Mouse (Mus musculus) hindbrain, embryonic 15.5 days (tissue): ENCODE measurements at regions not wholly inside any gene's neighbourhood (a gene's known extent, or its start where the extent isn't known, plus 50 kb on each side); places are given as distances from the start of the nearest gene placed in this dataset.
"Not testable (repeated sequence)": the region's sequence is repeated elsewhere in the genome, so short reads cannot be mapped to it uniquely, and the experiment has no call there.

ENCODE experiments used
- ATAC-seq: fragments of 200-750 bp; cut with Nextera tagmentation; 2 replicates; pipeline ENCODE4 v1.8.0; 2017; ENCODE audit warnings: low read depth, moderate number of reproducible peaks, moderate TSS enrichment; ENCODE audit not compliant: low FRiP score
- H3K27ac ChIP-seq: fragments of 300-500 bp; sonication (generic); replicated peaks from 2 replicates; pipeline ENCODE4 v1.5.1; 2015; ENCODE audit warnings: mild to moderate bottlenecking, inconsistent platforms
- H3K27me3 ChIP-seq: fragments of 300-500 bp; sonication (generic); 2 replicates; pipeline ENCODE4 v1.6.1; 2015; ENCODE audit warnings: control low read depth, inconsistent platforms
- H3K36me3 ChIP-seq: fragments of 300-500 bp; sonication (generic); 2 replicates; pipeline ENCODE4 v1.6.1; 2015; ENCODE audit warnings: control low read depth, inconsistent platforms
- H3K4me1 ChIP-seq: fragments of 300-500 bp; sonication (generic); replicated peaks from 2 replicates; pipeline ENCODE4 v1.6.1; 2015; ENCODE audit warnings: control low read depth, inconsistent platforms
- H3K4me2 ChIP-seq: fragments of 300-500 bp; sonication (generic); 2 replicates; pipeline ENCODE4 v1.6.1; 2015; ENCODE audit warnings: moderate library complexity, mild to moderate bottlenecking, inconsistent platforms
- H3K4me3 ChIP-seq: fragments of 300-500 bp; sonication (generic); 2 replicates; pipeline ENCODE4 v1.5.1; 2015; ENCODE audit warnings: mild to moderate bottlenecking, inconsistent platforms
- H3K9ac ChIP-seq: fragments of 300-500 bp; sonication (generic); 2 replicates; pipeline ENCODE4 v1.6.1; 2015; ENCODE audit warnings: inconsistent platforms
- H3K9me3 ChIP-seq: fragments of 300-500 bp; sonication (generic); 2 replicates; pipeline ENCODE4 v1.6.1; 2016; ENCODE audit warnings: control low read depth, inconsistent platforms
- WGBS: fragments of 180-500 bp; shearing (Covaris S2); methylation state at CpG from one replicate; pipeline ENCODE4 v1.1.7; 2015; 5-methylcytosine and 5-hydroxymethylcytosine counted together

GRCm38 (mm10) chr2:78253601-78254097, 307.5 kb upstream of the Cwc22 start:
- no peaks in the 10 kb centered on the region for H3K4me1 ChIP-seq
- no peak for ATAC-seq

GRCm38 (mm10) chr2:78246354-78246753, 300.2 kb upstream of the Cwc22 start:
- no peak overlapping the region for H3K27ac ChIP-seq
- H3K4me2 ChIP-seq: no peak overlapping the region
- no peaks in the 10 kb centered on the region for H3K9me3 ChIP-seq
- no peak overlapping the region for H3K9ac ChIP-seq
- ATAC-seq: no peak
- 64% methylated on average over 5 of the region's 5 CpGs for whole genome bisulfite sequencing
- H3K27me3 ChIP-seq: no peaks in the 10 kb centered on the region
- H3K36me3 ChIP-seq: no peaks in the 10 kb centered on the region
- H3K4me1 ChIP-seq: no peaks in the 10 kb centered on the region
- no peak overlapping the region for H3K4me3 ChIP-seq

More at GRCm38 (mm10) chr2:78253601-78254097, 307.5 kb upstream of the Cwc22 start:
- Histone ChIP-seq H3K4me2 (no peak overlapping the region), H3K9me3 (no peaks in the 10 kb centered on the region), H3K4me3 (no peak overlapping the region), H3K27me3 (no peaks in the 10 kb centered on the region), H3K27ac (no peak overlapping the region), H3K36me3 (no peaks in the 10 kb centered on the region), H3K9ac (no peak overlapping the region)
- WGBS: 75% methylated on average over 10 of the region's 10 CpGs

- no peak overlapping the region for H3K9ac ChIP-seq
- H3K4me2 ChIP-seq: no peak overlapping the region
- no peaks in the 10 kb centered on the region for H3K9me3 ChIP-seq
- no peaks in the 10 kb centered on the region for H3K36me3 ChIP-seq
- no peaks in the 10 kb centered on the region for H3K27me3 ChIP-seq
- H3K4me3 ChIP-seq: no peak overlapping the region
- no peak for ATAC-seq
- H3K4me1 ChIP-seq: no peaks in the 10 kb centered on the region
- 65% methylated on average over 2 of the region's 2 CpGs for WGBS
- H3K27ac ChIP-seq: no peak overlapping the region
Measured at GRCm38 (mm10) chr2:78240299-78240698, 294.1 kb upstream of the Cwc22 start.

GRCm38 (mm10) chr2:78225383-78226100, 279.4 kb upstream of the Cwc22 start:
- WGBS: 97% methylated on average over 4 of the region's 4 CpGs

GRCm38 (mm10) chr2:78214469-78214868, 268.3 kb upstream of the Cwc22 start:
- Histone ChIP-seq H3K4me3 (no peak overlapping the region), H3K9me3 (no peaks in the 10 kb centered on the region), H3K36me3 (no peaks in the 10 kb centered on the region), H3K4me2 (no peak overlapping the region), H3K27ac (no peak overlapping the region), H3K4me1 (no peaks in the 10 kb centered on the region), H3K9ac (no peak overlapping the region), H3K27me3 (no peaks in the 10 kb centered on the region)
- no peak for ATAC-seq
- WGBS: 70% methylated on average over 8 of the region's 8 CpGs

More at GRCm38 (mm10) chr2:78225383-78226100, 279.4 kb upstream of the Cwc22 start:
- ATAC-seq, H3K9me3 ChIP-seq, H3K27me3 ChIP-seq, H3K9ac ChIP-seq, H3K4me1 ChIP-seq, H3K4me2 ChIP-seq, H3K4me3 ChIP-seq, H3K27ac ChIP-seq, H3K36me3 ChIP-seq: not testable (repeated sequence)

- Histone ChIP-seq H3K27me3 (no peaks in the 10 kb centered on the region), H3K4me2 (no peak overlapping the region), H3K36me3 (no peaks in the 10 kb centered on the region), H3K27ac (no peak overlapping the region), H3K4me1 (no peaks in the 10 kb centered on the region), H3K9me3 (no peaks in the 10 kb centered on the region), H3K9ac (no peak overlapping the region), H3K4me3 (no peak overlapping the region)
- WGBS: 76% methylated on average over 5 of the region's 5 CpGs
- ATAC-seq: no peak
Measured at GRCm38 (mm10) chr2:78205125-78205524, 258.9 kb upstream of the Cwc22 start.

GRCm38 (mm10) chr2:78196006-78196405, 249.8 kb upstream of the Cwc22 start:
- 80% methylated on average over 4 of the region's 4 CpGs for WGBS
- Histone ChIP-seq H3K9ac (no peak overlapping the region), H3K36me3 (no peaks in the 10 kb centered on the region), H3K9me3 (no peaks in the 10 kb centered on the region), H3K4me2 (no peak overlapping the region), H3K4me3 (no peak overlapping the region), H3K27me3 (no peaks in the 10 kb centered on the region), H3K4me1 (no peaks in the 10 kb centered on the region), H3K27ac (no peak overlapping the region)
- no peak for ATAC-seq

GRCm38 (mm10) chr2:78189620-78190019, 243.4 kb upstream of the Cwc22 start:
- no peak for ATAC-seq
- H3K27ac ChIP-seq: no peak overlapping the region
- no peaks in the 10 kb centered on the region for H3K36me3 ChIP-seq
- H3K4me3 ChIP-seq: no peak overlapping the region
- no peak overlapping the region for H3K4me2 ChIP-seq
- no peaks in the 10 kb centered on the region for H3K4me1 ChIP-seq
- 10% methylated on average over 1 of the region's 1 CpGs for WGBS
- no peaks in the 10 kb centered on the region for H3K9me3 ChIP-seq
- no peak overlapping the region for H3K9ac ChIP-seq
- H3K27me3 ChIP-seq: no peaks in the 10 kb centered on the region

GRCm38 (mm10) chr2:78184950-78185349, 238.8 kb upstream of the Cwc22 start:
- H3K9me3 ChIP-seq: no peaks in the 10 kb centered on the region
- no peak overlapping the region for H3K27ac ChIP-seq
- H3K4me1 ChIP-seq: no peaks in the 10 kb centered on the region
- H3K36me3 ChIP-seq: no peaks in the 10 kb centered on the region
- H3K9ac ChIP-seq: no peak overlapping the region
- WGBS: 71% methylated on average over 1 of the region's 1 CpGs
- H3K4me3 ChIP-seq: no peak overlapping the region
- no peak overlapping the region for H3K4me2 ChIP-seq
- no peak for ATAC-seq
- no peaks in the 10 kb centered on the region for H3K27me3 ChIP-seq

GRCm38 (mm10) chr2:78173784-78174183, 227.6 kb upstream of the Cwc22 start:
- H3K4me2 ChIP-seq: no peak overlapping the region
- 88% methylated on average over 4 of the region's 4 CpGs for WGBS
- H3K27ac ChIP-seq: no peak overlapping the region
- no peak for ATAC-seq
- H3K9ac ChIP-seq: no peak overlapping the region
- H3K4me1 ChIP-seq: no peaks in the 10 kb centered on the region
- H3K9me3 ChIP-seq: no peaks in the 10 kb centered on the region
- no peaks in the 10 kb centered on the region for H3K36me3 ChIP-seq
- H3K4me3 ChIP-seq: no peak overlapping the region
- no peaks in the 10 kb centered on the region for H3K27me3 ChIP-seq

- WGBS: 73% methylated on average over 4 of the region's 4 CpGs
- no peaks in the 10 kb centered on the region for H3K9me3 ChIP-seq
- no peaks in the 10 kb centered on the region for H3K27me3 ChIP-seq
- no peak overlapping the region for H3K4me3 ChIP-seq
- no peak overlapping the region for H3K9ac ChIP-seq
- no peaks in the 10 kb centered on the region for H3K36me3 ChIP-seq
- no peaks in the 10 kb centered on the region for H3K4me1 ChIP-seq
- no peak for ATAC-seq
- no peak overlapping the region for H3K4me2 ChIP-seq
- no peak overlapping the region for H3K27ac ChIP-seq
Measured at GRCm38 (mm10) chr2:78172819-78173218, 226.6 kb upstream of the Cwc22 start.

GRCm38 (mm10) chr2:78170162-78170747, 224.1 kb upstream of the Cwc22 start:
- H3K27ac ChIP-seq: no peak overlapping the region
- no peak for ATAC-seq
- no peaks in the 10 kb centered on the region for H3K27me3 ChIP-seq
- no peak overlapping the region for H3K4me2 ChIP-seq
- no peaks in the 10 kb centered on the region for H3K9me3 ChIP-seq
- H3K4me3 ChIP-seq: no peak overlapping the region
- 48% methylated on average over 6 of the region's 6 CpGs for WGBS
- H3K9ac ChIP-seq: no peak overlapping the region
- H3K4me1 ChIP-seq: no peaks in the 10 kb centered on the region
- H3K36me3 ChIP-seq: no peaks in the 10 kb centered on the region
